Mouse (Mus musculus) hindbrain, embryonic 13.5 days (tissue): ENCODE data around the gene Gadd45b. TPM values are rescaled to one million over a fixed set of nuclear protein-coding genes. Genes with fewer than 3 reads are reported as not detected.

Source experiments
- ATAC-seq: fragments of 200-750 bp; cut with Nextera tagmentation; 2 replicates; pipeline ENCODE4 v1.8.0; 2017; ENCODE audit warnings: moderate TSS enrichment; ENCODE audit not compliant: low FRiP score
- H3K27ac ChIP-seq: fragments of 300-500 bp; sonication (generic); 2 replicates; pipeline ENCODE4 v1.5.1; 2015; ENCODE audit warnings: inconsistent platforms, mild to moderate bottlenecking, moderate library complexity
- H3K27me3 ChIP-seq: fragments of 300-500 bp; sonication (generic); 2 replicates; pipeline ENCODE4 v1.6.1; 2015; ENCODE audit warnings: mild to moderate bottlenecking, inconsistent platforms
- H3K36me3 ChIP-seq: fragments of 300-500 bp; sonication (generic); 2 replicates; pipeline ENCODE4 v1.6.1; 2015; ENCODE audit warnings: mild to moderate bottlenecking, inconsistent platforms
- H3K4me1 ChIP-seq: fragments of 300-500 bp; sonication (generic); replicated peaks from 2 replicates; pipeline ENCODE4 v1.6.1; 2015; ENCODE audit warnings: inconsistent platforms
- H3K4me2 ChIP-seq: fragments of 300-500 bp; sonication (generic); 2 replicates; pipeline ENCODE4 v1.6.1; 2015; ENCODE audit warnings: inconsistent platforms, mild to moderate bottlenecking, moderate library complexity
- H3K4me3 ChIP-seq: fragments of 300-500 bp; sonication (generic); 2 replicates; pipeline ENCODE4 v1.5.1; 2015; ENCODE audit warnings: mild to moderate bottlenecking, inconsistent platforms
- H3K9ac ChIP-seq: fragments of 300-500 bp; sonication (generic); 2 replicates; pipeline ENCODE4 v1.6.1; 2015; ENCODE audit warnings: mild to moderate bottlenecking, inconsistent platforms
- H3K9me3 ChIP-seq: fragments of 300-500 bp; sonication (generic); 2 replicates; pipeline ENCODE4 v1.6.1; 2016; ENCODE audit warnings: inconsistent platforms
- WGBS: fragments of 180-500 bp; shearing (Covaris S2); methylation state at CpG from one replicate; pipeline ENCODE4 v1.1.7; 2015; 5-methylcytosine and 5-hydroxymethylcytosine counted together
- polyA plus RNA-seq: library from polyadenylated mRNA; unstranded; fragments of >200 nt; fragmentation: Nextera tagmentation; extraction: Ambion mirVana; gene quantifications from 2 replicates; pipeline ENCODE4 v1.2.1, GENCODE M21; 2015

Gadd45b gene
- polyA plus RNA-seq = 8.0 and 8.1 TPM in 2 replicates

- Histone ChIP-seq H3K36me3 (no peaks in the 10 kb centered on the region), H3K9ac (peak within 1 kb of the TSS; percentile 80), H3K4me2 (peak within 1 kb of the TSS; percentile 82), H3K27me3 (peaks cover 45% of the 10 kb centered on the region), H3K27ac (peak within 1 kb of the TSS; percentile 74), H3K4me3 (peak within 1 kb of the TSS; percentile 50), H3K9me3 (no peaks in the 10 kb centered on the region), H3K4me1 (peaks cover 54% of the 10 kb centered on the region)
- WGBS = under 1% methylated on average over 56 of the region's 56 CpGs
- ATAC-seq = peak; percentile 89
These were observed at the start of gene Gadd45b for GRCm38 (mm10) chr10:80929299-80930226. Gene Gadd45b (plus strand): TSS chr10:80930073.

- no peak for ATAC-seq
These were observed 49.7 kb upstream of the Gadd45b start for GRCm38 (mm10) chr10:80880131-80880641.

GRCm38 (mm10) chr10:80880901-80881300, 49.0 kb upstream of the Gadd45b start:
- Histone ChIP-seq H3K4me3 (no peak overlapping the region), H3K27ac (no peak overlapping the region), H3K27me3 (0 out of 2 replicates have a peak, but pooled peaks cover 3% of the 10 kb centered on the region), H3K36me3 (no peaks in the 10 kb centered on the region), H3K9ac (no peak overlapping the region), H3K4me2 (no peak overlapping the region), H3K4me1 (no peaks in the 10 kb centered on the region), H3K9me3 (no peaks in the 10 kb centered on the region)
- 78% methylated on average over 2 of the region's 2 CpGs for WGBS
- no peak for ATAC-seq

More at GRCm38 (mm10) chr10:80880131-80880641, 49.7 kb upstream of the Gadd45b start:
- Histone ChIP-seq H3K4me2 (no peak overlapping the region), H3K36me3 (no peaks in the 10 kb centered on the region), H3K4me3 (no peak overlapping the region), H3K27me3 (0 out of 2 replicates have a peak, but pooled peaks cover 3% of the 10 kb centered on the region), H3K9me3 (no peaks in the 10 kb centered on the region), H3K9ac (no peak overlapping the region), H3K27ac (no peak overlapping the region), H3K4me1 (no peaks in the 10 kb centered on the region)
- WGBS = 20% methylated on average over 5 of the region's 5 CpGs

- Histone ChIP-seq H3K27me3 (0 out of 2 replicates have a peak, but pooled peaks cover 3% of the 10 kb centered on the region), H3K36me3 (no peaks in the 10 kb centered on the region), H3K9ac (no peak overlapping the region), H3K4me1 (no peaks in the 10 kb centered on the region), H3K27ac (no peak overlapping the region), H3K9me3 (no peaks in the 10 kb centered on the region), H3K4me2 (no peak overlapping the region), H3K4me3 (no peak overlapping the region)
- ATAC-seq = no peak
- WGBS = 26% methylated on average over 10 of the region's 10 CpGs
These were observed 48.6 kb upstream of the Gadd45b start for GRCm38 (mm10) chr10:80881301-80881700.

- Histone ChIP-seq H3K27me3 (peaks cover 27% of the 10 kb centered on the region), H3K4me1 (no peaks in the 10 kb centered on the region), H3K9ac (peak overlapping the region; percentile 49; the same call in 1 of the 2 replicates), H3K4me2 (no peak overlapping the region), H3K36me3 (no peaks in the 10 kb centered on the region), H3K4me3 (no peak overlapping the region), H3K27ac (no peak overlapping the region), H3K9me3 (no peaks in the 10 kb centered on the region)
- WGBS = 71% methylated on average over 11 of the region's 11 CpGs
- no peak for ATAC-seq
These were observed 42.7 kb upstream of the Gadd45b start for GRCm38 (mm10) chr10:80887181-80887580.

GRCm38 (mm10) chr10:80895100-80895499, 34.8 kb upstream of the Gadd45b start:
- no peak for ATAC-seq
- 87% methylated on average over 7 of the region's 7 CpGs for WGBS

GRCm38 (mm10) chr10:80895697-80896096, 34.2 kb upstream of the Gadd45b start:
- no peak overlapping the region for H3K27ac ChIP-seq
- H3K9me3 ChIP-seq = no peaks in the 10 kb centered on the region
- H3K27me3 ChIP-seq = no peaks in the 10 kb centered on the region
- no peak for ATAC-seq
- H3K4me2 ChIP-seq = no peak overlapping the region
- H3K9ac ChIP-seq = peak overlapping the region; percentile 19; the same call in 1 of the 2 replicates
- peaks cover 13% of the 10 kb centered on the region for H3K36me3 ChIP-seq
- no peak overlapping the region for H3K4me3 ChIP-seq
- 83% methylated on average over 6 of the region's 6 CpGs for WGBS
- H3K4me1 ChIP-seq = peaks cover 26% of the 10 kb centered on the region

More at GRCm38 (mm10) chr10:80895100-80895499, 34.8 kb upstream of the Gadd45b start:
- peak overlapping the region; percentile 19; the same call in 1 of the 2 replicates for H3K9ac ChIP-seq
- H3K4me1 ChIP-seq = peaks cover 25% of the 10 kb centered on the region
- H3K4me2 ChIP-seq = no peak overlapping the region
- no peak overlapping the region for H3K4me3 ChIP-seq
- no peak overlapping the region for H3K27ac ChIP-seq
- no peaks in the 10 kb centered on the region for H3K9me3 ChIP-seq
- H3K36me3 ChIP-seq = peaks cover 13% of the 10 kb centered on the region
- H3K27me3 ChIP-seq = peaks cover 1% of the 10 kb centered on the region

- ATAC-seq = no peak
- Histone ChIP-seq H3K9ac (no peak overlapping the region), H3K27me3 (no peaks in the 10 kb centered on the region), H3K36me3 (peaks cover 14% of the 10 kb centered on the region), H3K9me3 (no peaks in the 10 kb centered on the region), H3K4me3 (no peak overlapping the region), H3K4me1 (peaks cover 30% of the 10 kb centered on the region), H3K4me2 (no peak overlapping the region), H3K27ac (no peak overlapping the region)
- WGBS = 73% methylated on average over 24 of the region's 24 CpGs
These were observed 33.0 kb upstream of the Gadd45b start for GRCm38 (mm10) chr10:80896581-80897485.

- peaks cover 30% of the 10 kb centered on the region for H3K4me1 ChIP-seq
- WGBS = 39% methylated on average over 41 of the region's 41 CpGs
- H3K27ac ChIP-seq = 0 out of 2 replicates have a peak overlapping the region, but pooled peaks have one; percentile 30
- H3K9ac ChIP-seq = peak overlapping the region; percentile 88
- peaks cover 25% of the 10 kb centered on the region for H3K36me3 ChIP-seq
- H3K9me3 ChIP-seq = no peaks in the 10 kb centered on the region
- H3K4me2 ChIP-seq = peak overlapping the region; percentile 34
- no peaks in the 10 kb centered on the region for H3K27me3 ChIP-seq
- H3K4me3 ChIP-seq = peak overlapping the region; percentile 12
- ATAC-seq = no peak
These were observed 31.9 kb upstream of the Gadd45b start for GRCm38 (mm10) chr10:80897861-80898510.

GRCm38 (mm10) chr10:80899074-80899473, 30.8 kb upstream of the Gadd45b start:
- Histone ChIP-seq H3K36me3 (peaks cover 36% of the 10 kb centered on the region), H3K4me3 (peak overlapping the region; percentile 78), H3K9ac (0 out of 2 replicates have a peak overlapping the region, but pooled peaks have one; percentile 88), H3K9me3 (no peaks in the 10 kb centered on the region), H3K4me1 (peaks cover 30% of the 10 kb centered on the region), H3K4me2 (peak overlapping the region; percentile 98), H3K27ac (no peak overlapping the region), H3K27me3 (no peaks in the 10 kb centered on the region)
- 87% methylated on average over 8 of the region's 8 CpGs for WGBS
- ATAC-seq = no peak

- H3K4me2 ChIP-seq = peak overlapping the region; percentile 98
- 16% methylated on average over 25 of the region's 25 CpGs for WGBS
- H3K4me3 ChIP-seq = peak overlapping the region; percentile 78
- H3K4me1 ChIP-seq = peaks cover 30% of the 10 kb centered on the region
- peak overlapping the region; percentile 88 for H3K9ac ChIP-seq
- no peaks in the 10 kb centered on the region for H3K27me3 ChIP-seq
- 0 out of 2 replicates have a peak, but pooled peaks have one; percentile 1 for ATAC-seq
- peaks cover 43% of the 10 kb centered on the region for H3K36me3 ChIP-seq
- peak overlapping the region; percentile 93 for H3K27ac ChIP-seq
- no peaks in the 10 kb centered on the region for H3K9me3 ChIP-seq
These were observed 30.1 kb upstream of the Gadd45b start for GRCm38 (mm10) chr10:80899591-80900317.
